Mouse (Mus musculus) heart, adult 2 months (tissue): ENCODE results near the gene Fcho2.
"Not testable (repeated sequence)": the region's sequence is repeated elsewhere in the genome, so short reads cannot be mapped to it uniquely, and the experiment has no call there.

Source experiments
- CTCF ChIP-seq: fragments of 200-600 bp; IDR thresholded peaks from 2 replicates; pipeline ENCODE4 v1.8.1; 2022; ENCODE audit warnings: antibody characterized with exemption, mild to moderate bottlenecking, moderate library complexity
- POLR2A ChIP-seq: fragments of 200-500 bp; IDR thresholded peaks from 2 replicates; pipeline ENCODE4 v1.6.1; 2011; ENCODE audit warnings: mild to moderate bottlenecking, low read depth, low read length, control low read depth; ENCODE audit not compliant: insufficient read depth

DNA sequence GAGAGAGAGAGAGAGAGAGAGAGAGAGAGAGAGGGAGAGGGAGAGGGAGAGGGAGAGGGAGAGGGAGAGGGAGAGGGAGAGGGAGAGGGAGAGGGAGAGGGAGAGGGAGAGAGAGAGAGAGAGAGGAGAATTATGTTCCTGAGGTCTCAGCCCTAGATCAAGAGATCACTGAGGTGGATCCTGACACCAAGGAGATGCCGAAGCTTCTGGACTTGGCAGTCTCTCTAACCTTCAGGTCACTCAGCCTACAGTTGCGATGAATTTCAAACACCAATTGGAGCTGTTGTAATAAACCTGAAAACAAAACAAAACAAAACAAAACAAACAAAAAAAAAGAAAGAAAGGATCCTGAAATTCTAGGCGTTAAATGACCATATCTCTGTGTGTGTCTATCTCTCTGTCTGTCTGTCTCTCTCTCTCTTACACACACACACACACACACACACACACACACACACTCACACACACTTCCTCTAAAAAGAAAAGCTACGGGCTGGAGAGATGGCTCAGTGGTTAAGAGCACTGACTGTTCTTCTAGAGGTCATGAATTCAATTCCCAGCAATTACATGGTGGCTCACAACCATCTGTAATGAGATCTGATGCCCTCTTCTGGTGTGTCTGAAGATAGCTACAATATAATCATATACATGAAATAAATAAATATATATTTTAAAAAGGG is 1.9 kb upstream of the Fcho2 start:
- not testable (repeated sequence) for TF ChIP-seq CTCF, POLR2A
